Mouse (Mus musculus) heart, embryonic 16.5 days (tissue): ENCODE results near the gene Rbms1. TPM values are rescaled to one million over a fixed set of nuclear protein-coding genes. Genes with fewer than 3 reads are reported as not detected.

Experiments
- ATAC-seq: fragments of 200-750 bp; cut with Nextera tagmentation; replicated peaks from 2 replicates; pipeline ENCODE4 v1.8.0; 2017; ENCODE audit warnings: moderate number of reproducible peaks; ENCODE audit not compliant: insufficient read depth, low FRiP score; ENCODE audit errors: extremely low read depth
- H3K27ac ChIP-seq: fragments of 300-500 bp; sonication (generic); 2 replicates; pipeline ENCODE4 v1.5.1; 2014; ENCODE audit warnings: mild to moderate bottlenecking, low read length, control low read depth, moderate library complexity
- H3K27me3 ChIP-seq: fragments of 300-500 bp; sonication (generic); 2 replicates; pipeline ENCODE4 v1.6.1; 2014; ENCODE audit warnings: low read length, mixed read lengths; ENCODE audit not compliant: control insufficient read depth, insufficient read depth
- H3K36me3 ChIP-seq: fragments of 300-500 bp; sonication (generic); 2 replicates; pipeline ENCODE4 v1.6.1; 2014; ENCODE audit not compliant: control insufficient read depth, insufficient read depth
- H3K4me1 ChIP-seq: fragments of 300-500 bp; sonication (generic); 2 replicates; pipeline ENCODE4 v1.6.1; 2014; ENCODE audit warnings: low read length, mixed read lengths; ENCODE audit not compliant: control insufficient read depth, insufficient read depth
- H3K4me2 ChIP-seq: fragments of 300-500 bp; sonication (generic); 2 replicates; pipeline ENCODE4 v1.6.1; 2014; ENCODE audit warnings: low read depth, mild to moderate bottlenecking, control low read depth, low read length
- H3K4me3 ChIP-seq: fragments of 300-500 bp; sonication (generic); 2 replicates; pipeline ENCODE4 v1.5.1; 2014; ENCODE audit warnings: mild to moderate bottlenecking, control low read depth, low read length
- H3K9ac ChIP-seq: fragments of 300-500 bp; sonication (generic); 2 replicates; pipeline ENCODE4 v1.6.1; 2014; ENCODE audit warnings: low read length, control low read depth
- H3K9me3 ChIP-seq: fragments of 300-500 bp; sonication (generic); replicated peaks from 2 replicates; pipeline ENCODE4 v1.6.1; 2016; ENCODE audit warnings: low read length; ENCODE audit not compliant: control insufficient read depth
- WGBS: fragments of 180-500 bp; shearing (Covaris S2); extraction: QIAGEN DNeasy Blood & Tissue Kit; methylation state at CpG from one replicate; pipeline ENCODE4 v1.1.7; 2014; 5-methylcytosine and 5-hydroxymethylcytosine counted together
- polyA plus RNA-seq: library from polyadenylated mRNA; unstranded; fragments of >200 nt; fragmentation: Nextera tagmentation; extraction: Ambion mirVana; gene quantifications from 2 replicates; pipeline ENCODE4 v1.2.1, GENCODE M21; 2015

The Rbms1 gene
- polyA plus RNA-seq, 1 experiment from 2014 or later, result 102 TPM

GRCm38 (mm10) chr2:60851057-60851718 lies 111.8 kb downstream of the Rbms1 start:
- H3K27ac ChIP-seq, result no peak overlapping the region
- ATAC-seq, result no peak
- H3K9me3 ChIP-seq, result no peaks in the 10 kb centered on the region
- H3K36me3 ChIP-seq, result no peaks in the 10 kb centered on the region
- no peaks in the 10 kb centered on the region for H3K27me3 ChIP-seq
- 70% methylated on average over 14 of the region's 14 CpGs for WGBS
- no peak overlapping the region for H3K4me3 ChIP-seq
- H3K4me1 ChIP-seq, result peaks cover 23% of the 10 kb centered on the region
- no peak overlapping the region for H3K4me2 ChIP-seq
- H3K9ac ChIP-seq, result no peak overlapping the region

- no peak overlapping the region for H3K4me3 ChIP-seq
- no peak overlapping the region for H3K4me2 ChIP-seq
- peaks cover 24% of the 10 kb centered on the region for H3K4me1 ChIP-seq
- no peaks in the 10 kb centered on the region for H3K27me3 ChIP-seq
- no peak overlapping the region for H3K27ac ChIP-seq
- H3K9ac ChIP-seq, result no peak overlapping the region
- ATAC-seq, result no peak
- H3K9me3 ChIP-seq, result no peaks in the 10 kb centered on the region
- WGBS, result 93% methylated on average over 4 of the region's 4 CpGs
- no peaks in the 10 kb centered on the region for H3K36me3 ChIP-seq
Measured at GRCm38 (mm10) chr2:60848478-60848877, 114.5 kb downstream of the Rbms1 start.

- Histone ChIP-seq H3K27ac (no peak overlapping the region), H3K4me2 (no peak overlapping the region), H3K27me3 (no peaks in the 10 kb centered on the region), H3K4me1 (peaks cover 29% of the 10 kb centered on the region), H3K9ac (no peak overlapping the region), H3K36me3 (no peaks in the 10 kb centered on the region), H3K9me3 (no peaks in the 10 kb centered on the region), H3K4me3 (no peak overlapping the region)
- WGBS, result 68% methylated on average over 3 of the region's 3 CpGs
- ATAC-seq, result no peak
Measured at GRCm38 (mm10) chr2:60847984-60848383, 115.0 kb downstream of the Rbms1 start.

GRCm38 (mm10) chr2:60845316-60845894 lies 117.6 kb downstream of the Rbms1 start:
- ATAC-seq, result no peak; the same call in 1 of the 2 replicates
- Histone ChIP-seq H3K9me3 (no peaks in the 10 kb centered on the region), H3K4me1 (peaks cover 27% of the 10 kb centered on the region), H3K36me3 (peaks cover 4% of the 10 kb centered on the region; the same call in 1 of the 2 replicates), H3K27ac (no peak overlapping the region), H3K27me3 (no peaks in the 10 kb centered on the region), H3K9ac (no peak overlapping the region), H3K4me2 (no peak overlapping the region; the same call in 1 of the 2 replicates), H3K4me3 (no peak overlapping the region)
- 23% methylated on average over 5 of the region's 5 CpGs for WGBS

GRCm38 (mm10) chr2:60844259-60844658 lies 118.7 kb downstream of the Rbms1 start:
- 92% methylated on average over 1 of the region's 1 CpGs for WGBS

GRCm38 (mm10) chr2:60843633-60844032 lies 119.4 kb downstream of the Rbms1 start:
- no peaks in the 10 kb centered on the region for H3K27me3 ChIP-seq
- peaks cover 4% of the 10 kb centered on the region; the same call in 1 of the 2 replicates for H3K36me3 ChIP-seq
- 86% methylated on average over 3 of the region's 3 CpGs for WGBS
- H3K4me2 ChIP-seq, result no peak overlapping the region
- no peak overlapping the region for H3K4me3 ChIP-seq
- H3K9me3 ChIP-seq, result no peaks in the 10 kb centered on the region
- no peak for ATAC-seq
- H3K9ac ChIP-seq, result no peak overlapping the region
- no peak overlapping the region for H3K27ac ChIP-seq
- peaks cover 31% of the 10 kb centered on the region for H3K4me1 ChIP-seq

More at GRCm38 (mm10) chr2:60844259-60844658, 118.7 kb downstream of the Rbms1 start:
- ATAC-seq, result no peak
- H3K9ac ChIP-seq, result no peak overlapping the region
- H3K4me1 ChIP-seq, result peaks cover 28% of the 10 kb centered on the region
- H3K27ac ChIP-seq, result no peak overlapping the region
- no peak overlapping the region for H3K4me3 ChIP-seq
- H3K9me3 ChIP-seq, result no peaks in the 10 kb centered on the region
- peaks cover 4% of the 10 kb centered on the region; the same call in 1 of the 2 replicates for H3K36me3 ChIP-seq
- no peak overlapping the region for H3K4me2 ChIP-seq
- H3K27me3 ChIP-seq, result no peaks in the 10 kb centered on the region

- 22% methylated on average over 4 of the region's 4 CpGs for WGBS
Measured at GRCm38 (mm10) chr2:60842976-60843375, 120.0 kb downstream of the Rbms1 start.

GRCm38 (mm10) chr2:60840922-60841321 lies 122.1 kb downstream of the Rbms1 start:
- Histone ChIP-seq H3K4me1 (peaks cover 47% of the 10 kb centered on the region), H3K9ac (no peak overlapping the region), H3K36me3 (peaks cover 4% of the 10 kb centered on the region; the same call in 1 of the 2 replicates), H3K4me2 (no peak overlapping the region), H3K9me3 (no peaks in the 10 kb centered on the region), H3K27ac (no peak overlapping the region), H3K27me3 (no peaks in the 10 kb centered on the region), H3K4me3 (no peak overlapping the region)
- WGBS, result 56% methylated on average over 4 of the region's 4 CpGs
- no peak for ATAC-seq

More at GRCm38 (mm10) chr2:60842976-60843375, 120.0 kb downstream of the Rbms1 start:
- Histone ChIP-seq H3K27ac (peak overlapping the region; percentile 57; the same call in 1 of the 2 replicates), H3K4me1 (peaks cover 32% of the 10 kb centered on the region), H3K9ac (no peak overlapping the region), H3K36me3 (peaks cover 4% of the 10 kb centered on the region; the same call in 1 of the 2 replicates), H3K4me2 (no peak overlapping the region), H3K9me3 (no peaks in the 10 kb centered on the region), H3K27me3 (no peaks in the 10 kb centered on the region), H3K4me3 (no peak overlapping the region)
- ATAC-seq, result no peak

GRCm38 (mm10) chr2:60839498-60839897 lies 123.5 kb downstream of the Rbms1 start:
- Histone ChIP-seq H3K9me3 (no peaks in the 10 kb centered on the region), H3K4me1 (peaks cover 41% of the 10 kb centered on the region), H3K4me3 (no peak overlapping the region), H3K4me2 (no peak overlapping the region), H3K9ac (no peak overlapping the region), H3K27me3 (no peaks in the 10 kb centered on the region), H3K36me3 (peaks cover 4% of the 10 kb centered on the region; the same call in 1 of the 2 replicates), H3K27ac (peak overlapping the region; percentile 18; the same call in 1 of the 2 replicates)
- ATAC-seq, result no peak
- 68% methylated on average over 4 of the region's 4 CpGs for WGBS
